Mouse (Mus musculus) erythroblast, embryonic 14.5 days (primary cell): Measurements from ENCODE around the gene Crabp2. TPM values are rescaled to one million over a fixed set of nuclear protein-coding genes. Genes with fewer than 3 reads are reported as not detected.

Source experiments
- H3K27me3 ChIP-seq: 2 replicates; pipeline ENCODE4 v1.6.1; 2012; ENCODE audit warnings: inconsistent platforms; ENCODE audit not compliant: control insufficient read depth
- H3K36me3 ChIP-seq: 2 replicates; pipeline ENCODE4 v1.6.1; 2012; ENCODE audit warnings: mild to moderate bottlenecking, inconsistent platforms; ENCODE audit not compliant: control insufficient read depth
- H3K4me1 ChIP-seq: 2 replicates; pipeline ENCODE4 v1.6.1; 2012; ENCODE audit warnings: inconsistent platforms; ENCODE audit not compliant: control insufficient read depth
- H3K4me3 ChIP-seq: replicated peaks from 2 replicates; pipeline ENCODE3; 2012; ENCODE audit warnings: moderate library complexity, mild to moderate bottlenecking, inconsistent platforms
- H3K9me3 ChIP-seq: 2 replicates; pipeline ENCODE4 v1.6.1; 2012; ENCODE audit warnings: low read length, inconsistent platforms, mixed read lengths; ENCODE audit not compliant: control insufficient read depth
- GATA1 ChIP-seq: IDR thresholded peaks from 2 replicates; pipeline ENCODE4 v1.6.1; 2012; ENCODE audit warnings: low read length, inconsistent platforms, mixed read lengths
- TAL1 ChIP-seq: IDR thresholded peaks from 3 replicates; pipeline ENCODE4 v1.6.1; 2012; ENCODE audit warnings: low read length, inconsistent platforms, mixed read lengths
- polyA plus RNA-seq: library from polyadenylated mRNA; stranded (reverse); fragments of >175 nt; gene quantifications from 2 replicates; pipeline ENCODE4 v1.2.3, GENCODE M21; 2012

Crabp2 gene
- polyA plus RNA-seq, 1 experiment, result not detected

GRCm38 (mm10) chr3:87907906-87908305, 40.6 kb upstream of the Crabp2 start:
- TF ChIP-seq GATA1, result no peak
- no peak for TF ChIP-seq TAL1
- Histone ChIP-seq H3K27me3 (no peaks in the 10 kb centered on the region), H3K4me1 (peaks cover 80% of the 10 kb centered on the region), H3K9me3 (no peaks in the 10 kb centered on the region), H3K36me3 (peaks cover 49% of the 10 kb centered on the region), H3K4me3 (peak overlapping the region; percentile 100)

- H3K36me3 ChIP-seq, result peaks cover 64% of the 10 kb centered on the region
- peak overlapping the region; percentile 100 for H3K4me3 ChIP-seq
- H3K9me3 ChIP-seq, result no peaks in the 10 kb centered on the region
- H3K4me1 ChIP-seq, result peaks cover 87% of the 10 kb centered on the region
- no peak for TF ChIP-seq GATA1
- no peak for TF ChIP-seq TAL1
- H3K27me3 ChIP-seq, result no peaks in the 10 kb centered on the region
These were observed 39.1 kb upstream of the Crabp2 start for GRCm38 (mm10) chr3:87909381-87909780.

GRCm38 (mm10) chr3:87909874-87910273, 38.6 kb upstream of the Crabp2 start:
- no peak for TF ChIP-seq TAL1
- TF ChIP-seq GATA1, result no peak
- Histone ChIP-seq H3K9me3 (no peaks in the 10 kb centered on the region), H3K27me3 (no peaks in the 10 kb centered on the region), H3K36me3 (peaks cover 69% of the 10 kb centered on the region), H3K4me1 (peaks cover 88% of the 10 kb centered on the region), H3K4me3 (peak overlapping the region; percentile 100)

GRCm38 (mm10) chr3:87910573-87911141, 37.8 kb upstream of the Crabp2 start:
- H3K4me1 ChIP-seq, result peaks cover 85% of the 10 kb centered on the region
- peaks cover 77% of the 10 kb centered on the region for H3K36me3 ChIP-seq
- H3K27me3 ChIP-seq, result no peaks in the 10 kb centered on the region
- TF ChIP-seq GATA1, result no peak
- no peak for TF ChIP-seq TAL1
- no peaks in the 10 kb centered on the region for H3K9me3 ChIP-seq
- H3K4me3 ChIP-seq, result peak overlapping the region; percentile 100

- TF ChIP-seq GATA1 (no peak), TAL1 (no peak)
- Histone ChIP-seq H3K9me3 (no peaks in the 10 kb centered on the region), H3K27me3 (no peaks in the 10 kb centered on the region), H3K4me3 (peak overlapping the region; percentile 31), H3K36me3 (peaks cover 93% of the 10 kb centered on the region), H3K4me1 (peaks cover 66% of the 10 kb centered on the region)
These were observed 35.0 kb upstream of the Crabp2 start for GRCm38 (mm10) chr3:87913491-87913890.

- Histone ChIP-seq H3K36me3 (peaks cover 89% of the 10 kb centered on the region), H3K4me1 (peaks cover 66% of the 10 kb centered on the region), H3K27me3 (no peaks in the 10 kb centered on the region), H3K4me3 (peak overlapping the region; percentile 31), H3K9me3 (no peaks in the 10 kb centered on the region)
- no peak for TF ChIP-seq GATA1
- no peak for TF ChIP-seq TAL1
These were observed 34.6 kb upstream of the Crabp2 start for GRCm38 (mm10) chr3:87913891-87914290.

- Histone ChIP-seq H3K4me3 (no peak overlapping the region), H3K4me1 (peaks cover 57% of the 10 kb centered on the region), H3K9me3 (no peaks in the 10 kb centered on the region), H3K27me3 (no peaks in the 10 kb centered on the region), H3K36me3 (peaks cover 72% of the 10 kb centered on the region)
- no peak for TF ChIP-seq GATA1
- no peak for TF ChIP-seq TAL1
These were observed 31.5 kb upstream of the Crabp2 start for GRCm38 (mm10) chr3:87916990-87917389.

- H3K9me3 ChIP-seq, result no peaks in the 10 kb centered on the region
- peak overlapping the region; percentile 66 for H3K4me3 ChIP-seq
- TF ChIP-seq TAL1 (no peak), GATA1 (no peak)
- no peaks in the 10 kb centered on the region for H3K27me3 ChIP-seq
- H3K36me3 ChIP-seq, result peaks cover 73% of the 10 kb centered on the region
- peaks cover 42% of the 10 kb centered on the region for H3K4me1 ChIP-seq
These were observed 29.9 kb upstream of the Crabp2 start for GRCm38 (mm10) chr3:87918551-87918950.

GRCm38 (mm10) chr3:87919336-87920108, 28.9 kb upstream of the Crabp2 start, which contains the start of gene Mrpl24:
TSS of gene Mrpl24 (plus strand) at chr3:87919506.
- no peaks in the 10 kb centered on the region for H3K9me3 ChIP-seq

More at GRCm38 (mm10) chr3:87919336-87920108, 28.9 kb upstream of the Crabp2 start, which contains the start of gene Mrpl24:
- H3K27me3 ChIP-seq, result no peaks in the 10 kb centered on the region
- H3K36me3 ChIP-seq, result peaks cover 73% of the 10 kb centered on the region
- peak within 1 kb of the TSS; percentile 66 for H3K4me3 ChIP-seq
- TF ChIP-seq TAL1, result no peak
- TF ChIP-seq GATA1, result no peak
- peaks cover 32% of the 10 kb centered on the region for H3K4me1 ChIP-seq
